Mouse (Mus musculus) adrenal gland, postnatal 4 days (tissue): ENCODE results near the gene Ppp1r10. TPM values are rescaled to one million over a fixed set of nuclear protein-coding genes. Genes with fewer than 3 reads are reported as not detected.
A peak's percentile ranks its signal among the peaks of the same experiment; 100 is the strongest.

Experiments
- DNase-seq, 2 experiments: peaks; one replicate each; pipeline ENCODE4 v3.0.0; 2021 to 2022; ENCODE audit warnings: low spot score in 2 of 2, mixed read lengths in 2 of 2
- total RNA-seq, 2 experiments: library from RNA; stranded (reverse); gene quantifications; 2 replicates each; pipeline ENCODE4 v1.2.3; 2021

Gene Ppp1r10
- total RNA-seq, 2 experiments from 2014 or later: 89.8 to 96.6 TPM

GRCm38 (mm10) chr17:35900636-35901035, 15.6 kb upstream of the Ppp1r10 start:
- DNase-seq: no peak

GRCm38 (mm10) chr17:35903343-35903991, 12.8 kb upstream of the Ppp1r10 start:
- no peak for DNase-seq

- no peak for DNase-seq
Measured at GRCm38 (mm10) chr17:35903992-35904355, 12.3 kb upstream of the Ppp1r10 start.

- DNase-seq: no peak
Measured at GRCm38 (mm10) chr17:35905587-35905986, 10.6 kb upstream of the Ppp1r10 start.

GRCm38 (mm10) chr17:35907609-35908008, 8.6 kb upstream of the Ppp1r10 start:
- no peak for DNase-seq

- no peak for DNase-seq
Measured at GRCm38 (mm10) chr17:35909186-35909918, 6.9 kb upstream of the Ppp1r10 start.

- peak; percentile 82 to 90 for DNase-seq
Measured at GRCm38 (mm10) chr17:35909919-35910369, 6.3 kb upstream of the Ppp1r10 start, which contains the start of gene Atat1. Gene Atat1 (minus strand): TSS chr17:35910075.

GRCm38 (mm10) chr17:35914975-35915374, 1.3 kb upstream of the Ppp1r10 start:
- no peak for DNase-seq

GRCm38 (mm10) chr17:35915538-35916296, 517 bp upstream of the Ppp1r10 start:
- no peak for DNase-seq

GRCm38 (mm10) chr17:35917143-35917462, 869 bp downstream of the Ppp1r10 start:
- DNase-seq: no peak

- no peak for DNase-seq
Measured at GRCm38 (mm10) chr17:35917463-35918251, 1.4 kb downstream of the Ppp1r10 start.

GRCm38 (mm10) chr17:35918276-35919059, 2.2 kb downstream of the Ppp1r10 start:
- DNase-seq: no peak

GRCm38 (mm10) chr17:35919060-35919715, 3.0 kb downstream of the Ppp1r10 start:
- peak; percentile 54 to 78 for DNase-seq

GRCm38 (mm10) chr17:35919864-35920301, 3.6 kb downstream of the Ppp1r10 start:
- no peak for DNase-seq

- DNase-seq: no peak
Measured at GRCm38 (mm10) chr17:35920384-35920783, 4.2 kb downstream of the Ppp1r10 start.

GRCm38 (mm10) chr17:35920862-35921562, 4.8 kb downstream of the Ppp1r10 start:
- no peak for DNase-seq

GRCm38 (mm10) chr17:35921710-35922109, 5.5 kb downstream of the Ppp1r10 start:
- no peak for DNase-seq

- no peak for DNase-seq
Measured at GRCm38 (mm10) chr17:35922566-35922965, 6.3 kb downstream of the Ppp1r10 start.

GRCm38 (mm10) chr17:35923281-35923680, 7.0 kb downstream of the Ppp1r10 start:
- no peak for DNase-seq
